Mouse (Mus musculus) CH12.LX (cell line): ENCODE measurements around the gene Etv6.

Experiments
- BHLHE40 ChIP-seq: IDR thresholded peaks from 2 replicates; pipeline ENCODE4 v1.6.1; 2011; ENCODE audit warnings: mild to moderate bottlenecking, low read depth, low read length, improper control_type of control experiment
- CTCF ChIP-seq, 2 experiments: IDR thresholded peaks in 1 of 2; conservative IDR thresholded peaks in 1 of 2; 2 replicates each; pipeline ENCODE4 v1.5.1; 2011 to 2012; ENCODE audit warnings: low read depth in 2 of 2, low read length in 2 of 2, improper control_type of control experiment in 1 of 2, inconsistent platforms in 1 of 2, mild to moderate bottlenecking in 1 of 2, moderate library complexity in 1 of 2
- E2F4 ChIP-seq: IDR thresholded peaks from 2 replicates; pipeline ENCODE4 v1.6.1; 2011; ENCODE audit warnings: low read depth, low read length, improper control_type of control experiment; ENCODE audit not compliant: insufficient replicate concordance
- EP300 ChIP-seq: IDR thresholded peaks from 2 replicates; pipeline ENCODE4 v1.6.1; 2011; ENCODE audit warnings: low read length, improper control_type of control experiment
- GABPA ChIP-seq: IDR thresholded peaks from 2 replicates; pipeline ENCODE4 v1.6.1; 2012; ENCODE audit warnings: low read depth, low read length, improper control_type of control experiment, inconsistent platforms; ENCODE audit not compliant: insufficient replicate concordance
- JUN ChIP-seq: IDR thresholded peaks from 2 replicates; pipeline ENCODE4 v1.6.1; 2011; ENCODE audit warnings: low read depth, mild to moderate bottlenecking, low read length, improper control_type of control experiment, moderate library complexity; ENCODE audit not compliant: insufficient read depth
- JUND ChIP-seq: conservative IDR thresholded peaks from 2 replicates; pipeline ENCODE4 v1.6.1; 2011; ENCODE audit warnings: low read depth, low read length, improper control_type of control experiment
- MAFK ChIP-seq: IDR thresholded peaks from 2 replicates; pipeline ENCODE4 v1.6.1; 2011; ENCODE audit warnings: low read length, improper control_type of control experiment; ENCODE audit not compliant: insufficient replicate concordance
- NELFE ChIP-seq: IDR thresholded peaks from 2 replicates; pipeline ENCODE4 v1.6.1; 2011; ENCODE audit warnings: low read depth, low read length, improper control_type of control experiment
- POLR2A ChIP-seq: IDR thresholded peaks from 2 replicates; pipeline ENCODE4 v1.6.1; 2011; ENCODE audit warnings: low read depth, mild to moderate bottlenecking, improper control_type of control experiment, low read length
- SIN3A ChIP-seq: IDR thresholded peaks from 2 replicates; pipeline ENCODE4 v1.6.1; 2012; ENCODE audit warnings: low read length, improper control_type of control experiment, inconsistent platforms
- TCF12 ChIP-seq: IDR thresholded peaks from 2 replicates; pipeline ENCODE4 v1.6.1; 2014; ENCODE audit warnings: low read depth, mild to moderate bottlenecking, inconsistent platforms, low read length, improper control_type of control experiment
- ZMIZ1 ChIP-seq: IDR thresholded peaks from 2 replicates; pipeline ENCODE4 v1.6.1; 2012; ENCODE audit warnings: low read depth, mild to moderate bottlenecking, inconsistent platforms, low read length, improper control_type of control experiment

- TF ChIP-seq TCF12, result no peak
- TF ChIP-seq GABPA, result no peak
- TF ChIP-seq E2F4, result no peak
- TF ChIP-seq POLR2A, result no peak
- TF ChIP-seq CTCF (conservative IDR thresholded peaks at IDR 0.05 in 1 of 2, IDR thresholded peaks at IDR 0.05 in 1 of 2; ENCODE audit: low read depth in 2 of 2, low read length in 2 of 2), result no peak
- TF ChIP-seq NELFE, result no peak
- no peak for TF ChIP-seq JUND
- no peak for TF ChIP-seq EP300
- no peak for TF ChIP-seq MAFK
- no peak for TF ChIP-seq BHLHE40
- TF ChIP-seq SIN3A, result no peak
- no peak for TF ChIP-seq ZMIZ1
- no peak for TF ChIP-seq JUN
These were observed 59.1 kb downstream of the Etv6 start for GRCm38 (mm10) chr6:134094620-134095019.
